Mouse (Mus musculus): ENCODE measurements at regions not wholly inside any gene's neighbourhood (a gene's known extent, or its start where the extent isn't known, plus 50 kb on each side); places are given as distances from the start of the nearest gene placed in this dataset.

- Histone ChIP-seq H3K27me3 (ENCODE audit: control insufficient read depth, insufficient read depth, low read length) (no peaks in the 10 kb centered on the region), H3K4me1 (replicated peaks; ENCODE audit: control insufficient read depth, insufficient read depth, low read length) (peaks cover 2% of the 10 kb centered on the region; the same call in 1 of the 2 replicates), H3K4me3 (ENCODE audit: control insufficient read depth, insufficient read depth, low read length) (no peak overlapping the region), H3K36me3 (ENCODE audit: control insufficient read depth, insufficient read depth, low read length) (no peaks in the 10 kb centered on the region), H3K27ac (ENCODE audit: control insufficient read depth, insufficient read depth, low read length) (no peak overlapping the region)
- WGBS: 82% methylated on average over 3 of the region's 3 CpGs
- no peak for DNase-seq
- TF ChIP-seq CTCF (IDR thresholded peaks at IDR 0.05; ENCODE audit: borderline replicate concordance, control insufficient read depth, extremely low read depth, insufficient read depth, low read length, poor library complexity): no peak
- TF ChIP-seq POLR2A (IDR thresholded peaks at IDR 0.05; ENCODE audit: control insufficient read depth, extremely low read depth, insufficient read depth, low read length, poor library complexity): no peak
Observed at GRCm38 (mm10) chr13:101918185-101918584, 150.2 kb upstream of the Pik3r1 start.

DNA sequence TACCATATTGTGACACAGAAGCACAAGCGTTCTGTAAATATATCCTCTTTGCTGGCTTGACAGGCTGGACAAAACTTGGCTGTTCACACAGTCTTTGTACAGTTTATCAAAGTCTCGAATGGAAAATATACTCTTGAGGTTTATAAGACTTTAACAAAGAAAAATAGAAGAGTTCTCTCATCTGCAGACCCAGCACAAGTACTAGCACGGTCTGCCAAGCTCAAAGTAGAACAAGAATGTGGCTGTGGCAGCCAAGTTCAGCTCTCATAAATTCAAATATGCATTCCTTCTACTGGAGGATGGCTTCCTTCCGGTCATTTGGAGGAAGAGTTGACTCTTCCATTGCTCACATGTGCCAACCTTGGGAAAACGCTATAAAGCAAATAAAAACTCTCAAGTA, 151.2 kb upstream of the Pik3r1 start:
- TF ChIP-seq CTCF (IDR thresholded peaks at IDR 0.05; ENCODE audit: borderline replicate concordance, control insufficient read depth, extremely low read depth, insufficient read depth, low read length, poor library complexity) (no peak), POLR2A (IDR thresholded peaks at IDR 0.05; ENCODE audit: control insufficient read depth, extremely low read depth, insufficient read depth, low read length, poor library complexity) (no peak)
- 63% methylated on average over 5 of the region's 5 CpGs for WGBS
- no peak for DNase-seq
- Histone ChIP-seq H3K4me1 (replicated peaks; ENCODE audit: control insufficient read depth, insufficient read depth, low read length) (peaks cover 2% of the 10 kb centered on the region; the same call in 1 of the 2 replicates), H3K27me3 (ENCODE audit: control insufficient read depth, insufficient read depth, low read length) (no peaks in the 10 kb centered on the region), H3K36me3 (ENCODE audit: control insufficient read depth, insufficient read depth, low read length) (no peaks in the 10 kb centered on the region), H3K4me3 (ENCODE audit: control insufficient read depth, insufficient read depth, low read length) (no peak overlapping the region), H3K27ac (ENCODE audit: control insufficient read depth, insufficient read depth, low read length) (no peak overlapping the region)

DNA sequence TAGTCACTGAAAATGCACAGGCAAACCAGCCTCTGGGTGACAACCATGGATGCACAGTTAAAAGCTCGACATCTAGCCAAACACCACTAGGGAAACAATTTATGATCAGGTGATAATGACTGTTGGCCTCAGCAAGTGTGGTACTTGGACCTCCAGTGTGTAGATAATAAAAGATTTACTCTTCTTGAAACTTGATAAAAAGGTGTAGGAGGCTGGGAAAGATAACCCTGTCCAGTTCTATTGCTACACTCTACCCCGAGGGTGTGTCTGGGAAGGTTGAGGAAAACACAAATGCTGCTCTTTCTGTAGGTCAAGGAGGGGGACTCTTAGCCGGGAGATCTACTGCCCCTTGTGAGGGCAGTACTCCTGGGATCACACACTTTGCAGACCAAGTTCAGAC, 152.4 kb upstream of the Pik3r1 start:
- no peak overlapping the region for H3K4me3 ChIP-seq (ENCODE audit: control insufficient read depth, insufficient read depth, low read length)
- H3K36me3 ChIP-seq (ENCODE audit: control insufficient read depth, insufficient read depth, low read length): no peaks in the 10 kb centered on the region
- TF ChIP-seq POLR2A (IDR thresholded peaks at IDR 0.05; ENCODE audit: control insufficient read depth, extremely low read depth, insufficient read depth, low read length, poor library complexity): no peak
- TF ChIP-seq CTCF (IDR thresholded peaks at IDR 0.05; ENCODE audit: borderline replicate concordance, control insufficient read depth, extremely low read depth, insufficient read depth, low read length, poor library complexity): no peak
- no peaks in the 10 kb centered on the region for H3K27me3 ChIP-seq (ENCODE audit: control insufficient read depth, insufficient read depth, low read length)
- WGBS: 97% methylated on average over 3 of the region's 3 CpGs
- peaks cover 2% of the 10 kb centered on the region; the same call in 1 of the 2 replicates for H3K4me1 ChIP-seq (replicated peaks; ENCODE audit: control insufficient read depth, insufficient read depth, low read length)
- no peak overlapping the region for H3K27ac ChIP-seq (ENCODE audit: control insufficient read depth, insufficient read depth, low read length)
- DNase-seq: no peak

DNA sequence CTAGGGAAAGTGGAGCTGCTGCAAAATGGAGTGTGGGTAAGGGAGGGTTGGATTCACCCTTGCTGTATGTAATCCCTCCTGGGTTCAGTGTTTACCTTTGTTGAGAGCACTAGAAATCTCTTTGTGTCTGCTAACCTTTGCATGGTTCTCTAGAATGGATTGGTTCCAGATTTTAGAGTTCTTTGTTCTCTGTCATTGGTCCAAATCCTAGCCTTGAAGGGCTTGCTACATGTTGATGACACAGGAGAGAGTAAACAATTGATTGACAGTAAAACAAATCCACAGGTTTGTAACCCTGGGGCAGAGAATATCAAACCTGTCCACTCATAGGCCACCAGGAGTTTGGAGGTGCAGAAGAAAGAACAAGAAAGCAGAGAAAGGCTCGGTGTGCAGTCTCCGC, 156.6 kb upstream of the Pik3r1 start:
- DNase-seq: no peak
- Histone ChIP-seq H3K27ac (ENCODE audit: control insufficient read depth, insufficient read depth, low read length) (no peak overlapping the region), H3K4me3 (ENCODE audit: control insufficient read depth, insufficient read depth, low read length) (no peak overlapping the region), H3K36me3 (ENCODE audit: control insufficient read depth, insufficient read depth, low read length) (no peaks in the 10 kb centered on the region), H3K27me3 (ENCODE audit: control insufficient read depth, insufficient read depth, low read length) (no peaks in the 10 kb centered on the region), H3K4me1 (replicated peaks; ENCODE audit: control insufficient read depth, insufficient read depth, low read length) (no peaks in the 10 kb centered on the region)
- 95% methylated on average over 2 of the region's 2 CpGs for WGBS
- TF ChIP-seq CTCF (IDR thresholded peaks at IDR 0.05; ENCODE audit: borderline replicate concordance, control insufficient read depth, extremely low read depth, insufficient read depth, low read length, poor library complexity) (no peak), POLR2A (IDR thresholded peaks at IDR 0.05; ENCODE audit: control insufficient read depth, extremely low read depth, insufficient read depth, low read length, poor library complexity) (no peak)

DNA sequence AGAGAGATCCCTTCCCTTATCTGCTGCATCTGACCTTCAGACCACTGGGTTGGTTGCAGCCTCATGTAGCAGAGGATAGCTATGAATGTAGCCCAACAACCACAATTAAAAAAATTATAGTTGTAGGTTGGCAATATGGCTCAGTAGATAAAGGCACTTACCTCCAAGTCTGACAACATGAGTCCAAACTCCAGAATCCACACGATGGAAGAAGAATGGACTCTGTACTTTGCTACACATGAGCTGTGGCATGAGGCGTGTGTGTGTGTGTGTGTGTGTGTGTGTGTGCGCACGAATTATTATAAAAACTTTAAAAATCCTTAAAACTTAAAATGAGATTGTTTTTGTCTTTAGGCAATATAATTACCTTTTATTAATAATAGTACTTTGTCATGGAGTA, 163.2 kb upstream of the Pik3r1 start:
- no peak for TF ChIP-seq CTCF (IDR thresholded peaks at IDR 0.05; ENCODE audit: borderline replicate concordance, control insufficient read depth, extremely low read depth, insufficient read depth, low read length, poor library complexity)
- TF ChIP-seq POLR2A (IDR thresholded peaks at IDR 0.05; ENCODE audit: control insufficient read depth, extremely low read depth, insufficient read depth, low read length, poor library complexity): no peak
- Histone ChIP-seq H3K36me3 (ENCODE audit: control insufficient read depth, insufficient read depth, low read length) (no peaks in the 10 kb centered on the region), H3K4me3 (ENCODE audit: control insufficient read depth, insufficient read depth, low read length) (no peak overlapping the region), H3K27me3 (ENCODE audit: control insufficient read depth, insufficient read depth, low read length) (no peaks in the 10 kb centered on the region), H3K4me1 (replicated peaks; ENCODE audit: control insufficient read depth, insufficient read depth, low read length) (no peaks in the 10 kb centered on the region), H3K27ac (ENCODE audit: control insufficient read depth, insufficient read depth, low read length) (no peak overlapping the region)
- DNase-seq: no peak
- 91% methylated on average over 4 of the region's 4 CpGs for WGBS

DNA sequence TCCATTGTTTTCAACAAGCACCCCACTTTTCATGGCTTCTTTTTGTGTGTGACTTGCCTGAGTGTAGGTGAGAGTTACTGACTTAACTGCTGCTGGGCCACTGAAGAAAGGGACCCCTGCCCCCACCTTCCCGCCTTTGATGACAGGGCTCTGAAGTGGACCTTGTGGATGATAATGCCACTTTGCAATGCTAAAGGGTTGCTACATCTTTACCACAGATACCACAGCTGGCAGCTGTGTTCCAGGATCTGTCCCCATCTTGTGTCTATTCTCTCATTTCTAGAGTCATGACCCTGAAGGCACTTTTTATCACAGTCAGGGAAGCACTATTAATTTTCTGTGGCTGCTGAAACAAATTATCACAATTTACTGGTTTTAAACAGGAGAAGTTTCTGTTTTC, 163.9 kb upstream of the Pik3r1 start:
- Histone ChIP-seq H3K27ac (ENCODE audit: control insufficient read depth, insufficient read depth, low read length) (no peak overlapping the region), H3K4me1 (replicated peaks; ENCODE audit: control insufficient read depth, insufficient read depth, low read length) (no peaks in the 10 kb centered on the region), H3K36me3 (ENCODE audit: control insufficient read depth, insufficient read depth, low read length) (no peaks in the 10 kb centered on the region), H3K4me3 (ENCODE audit: control insufficient read depth, insufficient read depth, low read length) (no peak overlapping the region), H3K27me3 (ENCODE audit: control insufficient read depth, insufficient read depth, low read length) (no peaks in the 10 kb centered on the region)
- WGBS: 45% methylated on average over 1 of the region's 1 CpGs
- TF ChIP-seq CTCF (IDR thresholded peaks at IDR 0.05; ENCODE audit: borderline replicate concordance, control insufficient read depth, extremely low read depth, insufficient read depth, low read length, poor library complexity): no peak
- TF ChIP-seq POLR2A (IDR thresholded peaks at IDR 0.05; ENCODE audit: control insufficient read depth, extremely low read depth, insufficient read depth, low read length, poor library complexity): no peak
- no peak for DNase-seq

GRCm38 (mm10) chr13:101935843-101936242, 167.8 kb upstream of the Pik3r1 start:
- TF ChIP-seq POLR2A (IDR thresholded peaks at IDR 0.05; ENCODE audit: control insufficient read depth, extremely low read depth, insufficient read depth, low read length, poor library complexity) (no peak), CTCF (IDR thresholded peaks at IDR 0.05; ENCODE audit: borderline replicate concordance, control insufficient read depth, extremely low read depth, insufficient read depth, low read length, poor library complexity) (no peak)

More at GRCm38 (mm10) chr13:101935843-101936242, 167.8 kb upstream of the Pik3r1 start:
- no peaks in the 10 kb centered on the region for H3K4me1 ChIP-seq (replicated peaks; ENCODE audit: control insufficient read depth, insufficient read depth, low read length)
- no peak overlapping the region for H3K4me3 ChIP-seq (ENCODE audit: control insufficient read depth, insufficient read depth, low read length)
- H3K27me3 ChIP-seq (ENCODE audit: control insufficient read depth, insufficient read depth, low read length): no peaks in the 10 kb centered on the region
- H3K36me3 ChIP-seq (ENCODE audit: control insufficient read depth, insufficient read depth, low read length): no peaks in the 10 kb centered on the region
- peak; percentile 11 for DNase-seq
- WGBS: 28% methylated on average over 4 of the region's 4 CpGs
- H3K27ac ChIP-seq (ENCODE audit: control insufficient read depth, insufficient read depth, low read length): no peak overlapping the region
